Mouse (Mus musculus): ENCODE data around the gene Smarca1.

DNA sequence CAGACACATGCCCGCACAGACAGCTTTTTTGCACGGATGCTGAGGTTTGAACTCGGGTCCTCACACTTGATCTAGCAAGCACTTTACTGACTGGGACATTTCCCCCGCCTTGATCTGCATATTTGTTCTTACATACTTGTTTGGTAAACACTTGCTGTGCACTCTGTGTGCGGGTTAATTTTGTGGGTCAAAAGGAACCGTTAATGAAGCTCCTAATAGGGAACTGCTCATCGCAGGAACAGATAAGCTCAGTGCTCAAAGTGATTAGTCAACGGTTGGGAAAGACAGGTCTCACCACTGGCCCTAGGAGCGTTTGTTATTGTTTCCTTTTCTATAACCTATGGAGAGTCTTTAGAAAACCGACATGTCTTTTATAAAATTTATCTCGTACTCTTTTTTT lies 41.6 kb upstream of the Smarca1 start:
- no peak for TF ChIP-seq POLR2A (IDR thresholded peaks at IDR 0.05; ENCODE audit: control insufficient read depth, extremely low read depth, insufficient read depth, low read length, poor library complexity)
- TF ChIP-seq CTCF (IDR thresholded peaks at IDR 0.05; ENCODE audit: borderline replicate concordance, control insufficient read depth, extremely low read depth, insufficient read depth, low read length, poor library complexity): no peak

Measured in thymus, adult 2 months (tissue).